Mouse (Mus musculus) heart, embryonic 15.5 days (tissue): ENCODE data around the gene 1500009C09Rik. TPM values are rescaled to one million over a fixed set of nuclear protein-coding genes. Genes with fewer than 3 reads are reported as not detected.

ENCODE experiments used
- ATAC-seq: fragments of 200-750 bp; cut with Nextera tagmentation; replicated peaks from 2 replicates; pipeline ENCODE4 v1.8.0; 2017; ENCODE audit warnings: low read depth, moderate TSS enrichment; ENCODE audit not compliant: insufficient number of reproducible peaks, insufficient read depth, low FRiP score
- H3K27ac ChIP-seq: fragments of 300-500 bp; sonication (generic); 2 replicates; pipeline ENCODE4 v1.5.1; 2015; ENCODE audit warnings: mild to moderate bottlenecking, inconsistent platforms
- H3K27me3 ChIP-seq: fragments of 300-500 bp; sonication (generic); 2 replicates; pipeline ENCODE4 v1.6.1; 2015; ENCODE audit warnings: inconsistent platforms
- H3K36me3 ChIP-seq: fragments of 300-500 bp; sonication (generic); 2 replicates; pipeline ENCODE4 v1.6.1; 2015; ENCODE audit warnings: mild to moderate bottlenecking, inconsistent platforms
- H3K4me1 ChIP-seq: fragments of 300-500 bp; sonication (generic); replicated peaks from 2 replicates; pipeline ENCODE4 v1.6.1; 2015; ENCODE audit warnings: inconsistent platforms
- H3K4me2 ChIP-seq: fragments of 300-500 bp; sonication (generic); 2 replicates; pipeline ENCODE4 v1.6.1; 2015; ENCODE audit warnings: inconsistent platforms, mild to moderate bottlenecking, moderate library complexity
- H3K4me3 ChIP-seq: fragments of 300-500 bp; sonication (generic); 2 replicates; pipeline ENCODE4 v1.5.1; 2015; ENCODE audit warnings: mild to moderate bottlenecking, inconsistent platforms
- H3K9ac ChIP-seq: fragments of 300-500 bp; sonication (generic); 2 replicates; pipeline ENCODE4 v1.6.1; 2015; ENCODE audit warnings: mild to moderate bottlenecking, inconsistent platforms
- H3K9me3 ChIP-seq: fragments of 300-500 bp; sonication (generic); replicated peaks from 2 replicates; pipeline ENCODE4 v1.6.1; 2016; ENCODE audit warnings: inconsistent platforms
- WGBS: fragments of 180-500 bp; shearing (Covaris S2); methylation state at CpG from one replicate; pipeline ENCODE4 v1.1.7; 2015; ENCODE audit warnings: mixed read lengths; 5-methylcytosine and 5-hydroxymethylcytosine counted together
- polyA plus RNA-seq: library from polyadenylated mRNA; unstranded; fragments of >200 nt; fragmentation: Nextera tagmentation; extraction: Ambion mirVana; gene quantifications from 2 replicates; pipeline ENCODE4 v1.2.1, GENCODE M21; 2015

1500009C09Rik gene
- polyA plus RNA-seq, 1 experiment from 2014 or later = not detected

DNA sequence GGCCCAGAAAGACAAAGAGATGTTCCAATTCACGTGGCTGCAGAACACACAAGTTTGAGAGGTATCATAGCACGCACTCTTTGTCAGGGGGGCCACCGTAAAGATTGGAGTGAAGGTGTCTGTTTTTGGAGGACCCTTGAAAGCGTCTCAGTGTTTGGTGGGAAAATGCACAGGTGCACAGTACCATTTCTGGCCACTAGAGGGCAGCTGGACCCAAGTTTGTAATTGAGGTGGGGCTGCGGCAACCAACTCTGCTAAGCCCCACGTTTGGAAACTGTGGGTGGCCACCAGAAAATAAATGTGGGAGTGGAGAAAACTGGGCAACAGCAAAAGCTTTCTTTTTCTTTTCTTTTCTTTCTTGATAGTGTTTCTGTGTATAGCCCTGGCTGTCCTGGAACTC is 14.2 kb downstream of the 1500009C09Rik start:
- Histone ChIP-seq H3K27me3 (peaks cover 1% of the 10 kb centered on the region), H3K36me3 (no peaks in the 10 kb centered on the region), H3K9ac (no peak overlapping the region), H3K27ac (no peak overlapping the region), H3K9me3 (no peaks in the 10 kb centered on the region), H3K4me3 (no peak overlapping the region), H3K4me2 (no peak overlapping the region), H3K4me1 (peaks cover 21% of the 10 kb centered on the region)
- no peak for ATAC-seq
- WGBS = 11% methylated on average over 6 of the region's 6 CpGs

DNA sequence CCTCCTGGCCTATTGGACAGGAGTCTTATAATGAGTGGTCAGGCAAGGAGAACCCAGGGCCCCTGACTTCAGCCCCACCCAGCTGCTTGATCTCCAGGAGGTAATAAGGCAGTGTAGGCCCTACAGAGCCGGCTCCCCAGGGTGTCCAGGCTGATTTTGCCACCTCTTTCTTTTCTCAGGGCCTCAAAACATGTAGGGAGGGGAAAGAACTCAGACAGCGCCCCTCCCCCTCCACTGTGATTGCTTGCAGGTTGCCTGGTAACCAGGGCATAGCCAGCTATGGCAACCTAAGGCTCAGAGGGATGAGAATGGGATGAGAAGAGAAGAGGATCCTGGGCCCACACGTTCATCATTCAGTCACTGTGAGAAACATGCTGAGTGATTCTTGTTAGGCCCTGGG is 16.0 kb downstream of the 1500009C09Rik start:
- no peak for ATAC-seq
- Histone ChIP-seq H3K4me2 (no peak overlapping the region), H3K4me3 (no peak overlapping the region), H3K27ac (no peak overlapping the region), H3K4me1 (peaks cover 13% of the 10 kb centered on the region), H3K9ac (no peak overlapping the region), H3K9me3 (no peaks in the 10 kb centered on the region), H3K27me3 (peaks cover 17% of the 10 kb centered on the region), H3K36me3 (no peaks in the 10 kb centered on the region)
- WGBS = 34% methylated on average over 3 of the region's 3 CpGs

GRCm38 (mm10) chr15:82268783-82269182 is 16.6 kb downstream of the 1500009C09Rik start:
- WGBS = 79% methylated on average over 9 of the region's 9 CpGs
- no peak overlapping the region for H3K27ac ChIP-seq
- peaks cover 23% of the 10 kb centered on the region for H3K27me3 ChIP-seq
- H3K9ac ChIP-seq = no peak overlapping the region
- H3K4me3 ChIP-seq = no peak overlapping the region
- no peaks in the 10 kb centered on the region for H3K36me3 ChIP-seq
- H3K9me3 ChIP-seq = no peaks in the 10 kb centered on the region
- no peak overlapping the region for H3K4me2 ChIP-seq
- H3K4me1 ChIP-seq = peaks cover 13% of the 10 kb centered on the region
- ATAC-seq = no peak

DNA sequence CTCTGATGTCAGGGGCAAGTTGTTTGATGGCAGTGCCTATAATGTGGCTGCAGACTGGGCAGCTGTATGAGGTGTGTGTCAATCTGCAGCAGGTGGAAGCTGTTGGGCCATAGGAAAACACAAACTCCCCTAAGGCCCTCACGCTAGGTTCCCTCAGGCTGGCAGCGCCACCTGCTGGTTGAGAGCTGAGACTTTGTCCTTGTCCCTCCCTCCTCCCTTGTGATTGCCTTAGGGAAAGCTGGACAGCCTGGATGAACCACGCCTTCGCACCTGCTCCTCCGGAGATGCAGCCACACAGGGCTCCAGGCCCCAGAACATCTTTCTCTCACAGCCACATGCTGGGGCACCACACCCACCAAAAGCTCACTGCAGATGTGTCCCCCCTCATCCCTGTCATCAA is 19.0 kb downstream of the 1500009C09Rik start:
- Histone ChIP-seq H3K4me2 (no peak overlapping the region), H3K27me3 (peaks cover 48% of the 10 kb centered on the region), H3K4me3 (no peak overlapping the region), H3K9me3 (no peaks in the 10 kb centered on the region), H3K9ac (no peak overlapping the region), H3K27ac (no peak overlapping the region), H3K4me1 (peaks cover 21% of the 10 kb centered on the region), H3K36me3 (no peaks in the 10 kb centered on the region)
- no peak for ATAC-seq
- 4% methylated on average over 5 of the region's 5 CpGs for WGBS

DNA sequence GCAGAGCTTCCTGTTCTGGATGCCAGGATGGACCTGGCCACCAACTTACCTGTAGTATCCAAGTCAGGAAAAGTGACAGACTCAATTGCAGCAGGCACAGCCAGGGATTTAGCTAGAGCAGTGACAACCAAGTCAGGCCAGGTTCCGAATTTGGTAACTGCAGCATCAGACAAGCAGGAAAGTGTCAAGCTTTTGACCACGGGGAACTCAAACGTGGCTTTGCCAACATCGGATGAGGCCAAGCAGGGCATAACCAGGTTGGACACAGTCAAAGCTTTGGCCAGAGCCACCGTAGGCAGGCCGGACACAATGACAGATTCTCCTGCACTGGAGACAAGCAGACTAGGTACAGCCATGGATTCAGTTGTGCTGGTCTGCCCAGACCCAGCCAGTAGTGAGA is 20.1 kb downstream of the 1500009C09Rik start:
- no peak for ATAC-seq
- peaks cover 21% of the 10 kb centered on the region for H3K4me1 ChIP-seq
- H3K4me3 ChIP-seq = no peak overlapping the region
- no peak overlapping the region for H3K9ac ChIP-seq
- no peaks in the 10 kb centered on the region for H3K9me3 ChIP-seq
- H3K36me3 ChIP-seq = no peaks in the 10 kb centered on the region
- WGBS = 85% methylated on average over 6 of the region's 6 CpGs
- H3K27ac ChIP-seq = no peak overlapping the region
- peaks cover 57% of the 10 kb centered on the region for H3K27me3 ChIP-seq
- H3K4me2 ChIP-seq = no peak overlapping the region

DNA sequence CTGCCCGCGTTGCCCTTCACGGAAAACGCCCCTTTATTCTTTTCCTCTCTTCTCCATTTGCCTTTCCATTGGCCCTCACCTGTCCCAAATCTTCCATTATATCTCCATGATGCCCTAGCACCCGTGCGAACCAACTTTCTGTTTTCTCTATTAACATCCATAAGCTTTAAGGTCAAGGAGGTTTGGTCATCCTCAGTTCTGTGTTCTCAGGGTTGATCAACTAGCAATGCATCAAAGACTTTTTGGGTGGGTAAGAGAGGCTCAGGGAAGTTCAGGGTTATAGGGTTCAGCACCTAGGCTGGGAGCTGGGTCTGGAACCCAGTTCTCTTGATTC is 22.4 kb downstream of the 1500009C09Rik start, which contains the start of gene Sept3:
Gene Sept3 (plus strand): TSS at position 301 of the 334 bp plus-strand sequence.
- Histone ChIP-seq H3K4me2 (peak within 1 kb of the TSS; percentile 97), H3K9ac (peak within 1 kb of the TSS; percentile 49), H3K4me3 (peak within 1 kb of the TSS; percentile 58), H3K27me3 (peaks cover 64% of the 10 kb centered on the region), H3K27ac (no peak within 1 kb of the TSS), H3K36me3 (no peaks in the 10 kb centered on the region), H3K4me1 (peaks cover 21% of the 10 kb centered on the region), H3K9me3 (no peaks in the 10 kb centered on the region)
- no peak for ATAC-seq
- WGBS = 27% methylated on average over 6 of the region's 6 CpGs

GRCm38 (mm10) chr15:82274927-82275901 is 23.0 kb downstream of the 1500009C09Rik start:
- ATAC-seq = peak; percentile 47; the same call in 1 of the 2 replicates
- H3K36me3 ChIP-seq = no peaks in the 10 kb centered on the region
- H3K4me3 ChIP-seq = peak overlapping the region; percentile 58
- H3K4me1 ChIP-seq = peaks cover 23% of the 10 kb centered on the region
- peak overlapping the region; percentile 49 for H3K9ac ChIP-seq
- H3K4me2 ChIP-seq = peak overlapping the region; percentile 97
- under 1% methylated on average over 85 of the region's 86 CpGs for WGBS
- peaks cover 64% of the 10 kb centered on the region for H3K27me3 ChIP-seq
- no peak overlapping the region for H3K27ac ChIP-seq
- no peaks in the 10 kb centered on the region for H3K9me3 ChIP-seq

DNA sequence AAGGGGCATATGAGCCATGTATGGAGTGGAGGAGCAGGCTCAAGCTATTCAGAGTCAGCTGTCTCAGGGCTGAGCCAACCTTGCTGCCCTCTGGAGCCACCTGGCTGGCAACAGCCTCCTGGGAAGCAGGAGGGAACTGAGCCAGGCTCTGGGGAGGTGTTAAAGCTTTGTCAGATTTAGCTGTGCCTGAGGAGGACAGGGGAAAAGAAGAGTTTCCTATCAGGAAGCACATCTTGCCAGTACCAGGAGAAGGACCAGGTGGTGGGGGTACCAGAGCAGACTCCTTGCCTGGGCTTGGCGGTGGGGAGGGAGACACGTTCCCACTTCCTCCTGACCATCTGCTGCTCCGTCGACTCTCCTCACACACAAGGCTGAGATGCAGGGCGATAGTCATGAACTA is 25.4 kb downstream of the 1500009C09Rik start:
- 63% methylated on average over 5 of the region's 5 CpGs for WGBS
- Histone ChIP-seq H3K27me3 (peaks cover 50% of the 10 kb centered on the region), H3K9me3 (no peaks in the 10 kb centered on the region), H3K4me2 (no peak overlapping the region), H3K27ac (no peak overlapping the region), H3K4me1 (peaks cover 20% of the 10 kb centered on the region), H3K4me3 (no peak overlapping the region), H3K36me3 (no peaks in the 10 kb centered on the region), H3K9ac (no peak overlapping the region)
- no peak for ATAC-seq

DNA sequence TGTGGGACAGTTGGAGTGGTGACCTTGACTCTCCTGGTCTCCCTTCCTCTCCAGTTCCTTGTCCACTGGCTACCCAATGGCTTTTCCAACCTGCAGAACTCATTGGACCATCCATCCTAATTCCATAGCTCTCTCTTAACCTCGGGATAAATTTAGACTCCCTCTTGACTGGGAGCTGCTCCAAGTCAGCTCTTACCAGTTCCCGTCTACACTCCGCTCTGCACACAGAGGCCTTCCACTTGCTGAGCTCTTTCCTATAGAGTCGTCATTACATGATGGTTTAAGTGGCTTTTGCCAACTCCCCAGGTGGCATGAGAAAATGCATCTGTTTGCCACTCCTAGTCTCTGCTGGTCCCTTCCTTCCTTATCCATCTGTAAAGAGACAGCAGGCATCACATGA is 28.4 kb downstream of the 1500009C09Rik start:
- WGBS = 40% methylated on average over 4 of the region's 4 CpGs
- H3K9ac ChIP-seq = no peak overlapping the region
- H3K36me3 ChIP-seq = no peaks in the 10 kb centered on the region
- H3K9me3 ChIP-seq = no peaks in the 10 kb centered on the region
- H3K27me3 ChIP-seq = peaks cover 22% of the 10 kb centered on the region
- H3K4me2 ChIP-seq = no peak overlapping the region
- H3K4me1 ChIP-seq = peaks cover 10% of the 10 kb centered on the region
- peak; percentile 67 for ATAC-seq
- no peak overlapping the region for H3K4me3 ChIP-seq
- H3K27ac ChIP-seq = peak overlapping the region; percentile 60

- Histone ChIP-seq H3K27ac (no peak overlapping the region), H3K4me1 (no peaks in the 10 kb centered on the region), H3K4me2 (no peak overlapping the region), H3K27me3 (no peaks in the 10 kb centered on the region), H3K9ac (no peak overlapping the region), H3K4me3 (no peak overlapping the region), H3K36me3 (no peaks in the 10 kb centered on the region), H3K9me3 (no peaks in the 10 kb centered on the region)
- 50% methylated on average over 12 of the region's 12 CpGs for WGBS
- ATAC-seq = no peak
Measured at GRCm38 (mm10) chr15:82286157-82286556, 34.0 kb downstream of the 1500009C09Rik start.

- no peak overlapping the region for H3K4me3 ChIP-seq
- no peaks in the 10 kb centered on the region for H3K36me3 ChIP-seq
- no peak for ATAC-seq
- H3K4me2 ChIP-seq = no peak overlapping the region
- no peak overlapping the region for H3K27ac ChIP-seq
- H3K9me3 ChIP-seq = no peaks in the 10 kb centered on the region
- H3K9ac ChIP-seq = no peak overlapping the region
- H3K4me1 ChIP-seq = peaks cover 14% of the 10 kb centered on the region
- no peaks in the 10 kb centered on the region for H3K27me3 ChIP-seq
- WGBS = 76% methylated on average over 7 of the region's 7 CpGs
Measured at GRCm38 (mm10) chr15:82290252-82290651, 38.1 kb downstream of the 1500009C09Rik start.

DNA sequence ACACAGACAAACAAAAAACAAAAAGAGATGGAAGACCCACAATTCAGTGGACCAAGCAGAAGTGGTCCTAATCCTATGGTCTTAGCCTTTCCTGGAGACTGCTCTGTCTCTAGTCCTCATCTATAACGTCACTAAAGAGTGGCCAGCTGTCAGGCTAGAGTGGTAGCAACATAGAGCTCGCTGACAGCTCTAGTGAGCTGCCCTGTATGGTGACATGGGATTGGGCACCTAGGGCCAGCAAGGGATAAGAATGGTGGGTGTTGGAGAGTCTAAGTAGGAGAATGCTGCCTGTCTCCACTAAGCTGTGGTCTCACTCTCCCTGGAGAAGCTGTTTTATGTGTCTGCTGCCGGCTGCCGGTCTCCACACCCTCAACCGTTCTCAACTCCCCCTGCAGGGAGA is 40.7 kb downstream of the 1500009C09Rik start:
- Histone ChIP-seq H3K27ac (no peak overlapping the region), H3K4me3 (no peak overlapping the region), H3K9ac (no peak overlapping the region), H3K27me3 (no peaks in the 10 kb centered on the region), H3K36me3 (no peaks in the 10 kb centered on the region), H3K4me1 (peaks cover 14% of the 10 kb centered on the region), H3K4me2 (peak overlapping the region; percentile 49), H3K9me3 (no peaks in the 10 kb centered on the region)
- 21% methylated on average over 5 of the region's 5 CpGs for WGBS
- ATAC-seq = peak; percentile 14; the same call in 1 of the 2 replicates
